Mouse (Mus musculus): ENCODE measurements at regions not wholly inside any gene's neighbourhood (a gene's known extent, or its start where the extent isn't known, plus 50 kb on each side); places are given as distances from the start of the nearest gene placed in this dataset.

- Histone ChIP-seq H3K4me1 (ENCODE audit: insufficient read depth) (no peaks in the 10 kb centered on the region), H3K36me3 (ENCODE audit: insufficient read depth) (no peaks in the 10 kb centered on the region), H3K27ac (ENCODE audit: low read depth) (no peak overlapping the region), H3K4me2 (no peak overlapping the region), H3K4me3 (ENCODE audit: low read depth, low read length) (no peak overlapping the region), H3K27me3 (ENCODE audit: insufficient read depth, low read length) (no peaks in the 10 kb centered on the region), H3K9ac (no peak overlapping the region), H3K9me3 (ENCODE audit: low read depth, low read length) (no peaks in the 10 kb centered on the region)
- no peak for ATAC-seq (ENCODE audit: insufficient read depth)
- no peak for DNase-seq
- TF ChIP-seq CTCF (IDR thresholded peaks at IDR 0.05; ENCODE audit: low read depth) = no peak
- WGBS = 59% methylated on average over 1 of the region's 1 CpGs
Measured at GRCm38 (mm10) chr17:60742856-60743255, 1729.7 kb upstream of the Nudt12 start.

- WGBS = 67% methylated on average over 1 of the region's 1 CpGs
- no peaks in the 10 kb centered on the region for H3K9me3 ChIP-seq (ENCODE audit: low read depth, low read length)
- no peak for TF ChIP-seq CTCF (IDR thresholded peaks at IDR 0.05; ENCODE audit: low read depth)
- H3K4me3 ChIP-seq (ENCODE audit: low read depth, low read length) = no peak overlapping the region
- H3K27me3 ChIP-seq (ENCODE audit: insufficient read depth, low read length) = no peaks in the 10 kb centered on the region
- no peak overlapping the region for H3K9ac ChIP-seq
- no peak overlapping the region for H3K4me2 ChIP-seq
- ATAC-seq (ENCODE audit: insufficient read depth) (no peak), DNase-seq (no peak)
- H3K36me3 ChIP-seq (ENCODE audit: insufficient read depth) = no peaks in the 10 kb centered on the region
- H3K27ac ChIP-seq (ENCODE audit: low read depth) = no peak overlapping the region
- H3K4me1 ChIP-seq (ENCODE audit: insufficient read depth) = no peaks in the 10 kb centered on the region
Measured at GRCm38 (mm10) chr17:60738211-60738610, 1725.0 kb upstream of the Nudt12 start.

- Histone ChIP-seq H3K9me3 (ENCODE audit: low read depth, low read length) (no peaks in the 10 kb centered on the region), H3K4me1 (ENCODE audit: insufficient read depth) (no peaks in the 10 kb centered on the region), H3K4me3 (ENCODE audit: low read depth, low read length) (no peak overlapping the region), H3K27me3 (ENCODE audit: insufficient read depth, low read length) (no peaks in the 10 kb centered on the region), H3K9ac (no peak overlapping the region), H3K36me3 (ENCODE audit: insufficient read depth) (no peaks in the 10 kb centered on the region), H3K4me2 (no peak overlapping the region), H3K27ac (ENCODE audit: low read depth) (no peak overlapping the region)
- no peak for ATAC-seq (ENCODE audit: insufficient read depth)
- no peak for TF ChIP-seq CTCF (IDR thresholded peaks at IDR 0.05; ENCODE audit: low read depth)
- DNase-seq = no peak
- 43% methylated on average over 2 of the region's 2 CpGs for WGBS
Measured at GRCm38 (mm10) chr17:60720138-60720537, 1707.0 kb upstream of the Nudt12 start.

- Histone ChIP-seq H3K27me3 (ENCODE audit: insufficient read depth, low read length) (no peaks in the 10 kb centered on the region), H3K9ac (no peak overlapping the region), H3K4me2 (no peak overlapping the region), H3K36me3 (ENCODE audit: insufficient read depth) (no peaks in the 10 kb centered on the region), H3K27ac (ENCODE audit: low read depth) (no peak overlapping the region), H3K4me3 (ENCODE audit: low read depth, low read length) (no peak overlapping the region), H3K4me1 (ENCODE audit: insufficient read depth) (no peaks in the 10 kb centered on the region), H3K9me3 (ENCODE audit: low read depth, low read length) (no peaks in the 10 kb centered on the region)
- ATAC-seq (ENCODE audit: insufficient read depth) (no peak), DNase-seq (no peak)
- no peak for TF ChIP-seq CTCF (IDR thresholded peaks at IDR 0.05; ENCODE audit: low read depth)
Measured at GRCm38 (mm10) chr17:60717931-60718621, 1704.9 kb upstream of the Nudt12 start.

- H3K4me2 ChIP-seq = no peak overlapping the region
- no peak overlapping the region for H3K27ac ChIP-seq (ENCODE audit: low read depth)
- no peaks in the 10 kb centered on the region for H3K9me3 ChIP-seq (ENCODE audit: low read depth, low read length)
- H3K36me3 ChIP-seq (ENCODE audit: insufficient read depth) = no peaks in the 10 kb centered on the region
- no peaks in the 10 kb centered on the region for H3K27me3 ChIP-seq (ENCODE audit: insufficient read depth, low read length)
- no peak for ATAC-seq (ENCODE audit: insufficient read depth)
- H3K9ac ChIP-seq = no peak overlapping the region
- H3K4me3 ChIP-seq (ENCODE audit: low read depth, low read length) = no peak overlapping the region
- WGBS = 78% methylated on average over 2 of the region's 2 CpGs
- no peaks in the 10 kb centered on the region for H3K4me1 ChIP-seq (ENCODE audit: insufficient read depth)
- no peak for TF ChIP-seq CTCF (IDR thresholded peaks at IDR 0.05; ENCODE audit: low read depth)
- no peak for DNase-seq
Measured at GRCm38 (mm10) chr17:60717494-60717893, 1704.3 kb upstream of the Nudt12 start.

Measured in lung, embryonic 14.5 days (tissue).